Mouse (Mus musculus) cerebellum, adult 18-20 months (tissue): ENCODE data around the gene Gm2832.
"Not testable (repeated sequence)": the region's sequence is repeated elsewhere in the genome, so short reads cannot be mapped to it uniquely, and the experiment has no call there.

Experiments
- DNase-seq, 2 experiments: peaks; one replicate each; pipeline ENCODE4 v3.0.0; 2021

The Gm2832 gene

DNA sequence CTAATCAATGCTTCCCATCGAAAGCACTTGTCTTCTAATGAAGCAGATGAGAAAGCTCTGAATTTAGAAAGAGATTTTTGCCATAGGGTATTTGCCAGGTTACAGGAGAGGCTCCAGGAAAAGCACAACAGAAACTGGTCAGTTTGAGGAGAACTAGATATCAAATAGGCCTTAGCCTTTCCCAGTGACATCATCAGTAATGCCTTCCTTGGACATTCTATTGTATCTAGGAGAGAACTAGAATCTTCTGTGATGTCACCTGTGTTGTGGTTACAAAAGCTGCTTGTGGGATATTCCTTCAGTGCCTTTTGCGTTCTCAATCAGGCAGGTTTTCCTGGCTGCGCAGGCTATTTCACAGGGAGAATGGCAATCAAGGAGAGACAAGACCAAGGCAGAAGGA, at the start of gene Gm2832:
Gm2832 (plus strand) TSS at position 301 of the 400 bp plus-strand sequence.
- not testable (repeated sequence) for DNase-seq

DNA sequence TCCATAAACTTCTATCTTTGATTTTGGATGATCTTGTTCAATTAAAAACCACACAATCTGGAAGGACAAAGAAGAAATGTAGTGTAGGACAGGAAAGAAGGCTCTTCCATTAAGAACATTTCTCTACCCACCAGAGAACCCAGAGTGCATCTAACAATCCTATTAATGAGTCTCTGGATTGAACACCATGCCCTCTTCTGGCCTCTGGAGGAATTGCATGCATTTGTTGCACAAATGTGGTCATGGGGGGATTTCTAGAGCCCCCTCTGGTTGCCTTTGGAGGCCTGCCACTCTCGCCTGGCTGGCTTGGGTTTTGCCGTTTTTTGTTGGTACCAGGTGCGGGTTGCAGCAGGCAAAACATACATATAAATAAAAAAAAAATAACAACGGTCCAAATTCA, 15.3 kb upstream of the Gm2832 start:
- peak; percentile 26 to 52 for DNase-seq

DNA sequence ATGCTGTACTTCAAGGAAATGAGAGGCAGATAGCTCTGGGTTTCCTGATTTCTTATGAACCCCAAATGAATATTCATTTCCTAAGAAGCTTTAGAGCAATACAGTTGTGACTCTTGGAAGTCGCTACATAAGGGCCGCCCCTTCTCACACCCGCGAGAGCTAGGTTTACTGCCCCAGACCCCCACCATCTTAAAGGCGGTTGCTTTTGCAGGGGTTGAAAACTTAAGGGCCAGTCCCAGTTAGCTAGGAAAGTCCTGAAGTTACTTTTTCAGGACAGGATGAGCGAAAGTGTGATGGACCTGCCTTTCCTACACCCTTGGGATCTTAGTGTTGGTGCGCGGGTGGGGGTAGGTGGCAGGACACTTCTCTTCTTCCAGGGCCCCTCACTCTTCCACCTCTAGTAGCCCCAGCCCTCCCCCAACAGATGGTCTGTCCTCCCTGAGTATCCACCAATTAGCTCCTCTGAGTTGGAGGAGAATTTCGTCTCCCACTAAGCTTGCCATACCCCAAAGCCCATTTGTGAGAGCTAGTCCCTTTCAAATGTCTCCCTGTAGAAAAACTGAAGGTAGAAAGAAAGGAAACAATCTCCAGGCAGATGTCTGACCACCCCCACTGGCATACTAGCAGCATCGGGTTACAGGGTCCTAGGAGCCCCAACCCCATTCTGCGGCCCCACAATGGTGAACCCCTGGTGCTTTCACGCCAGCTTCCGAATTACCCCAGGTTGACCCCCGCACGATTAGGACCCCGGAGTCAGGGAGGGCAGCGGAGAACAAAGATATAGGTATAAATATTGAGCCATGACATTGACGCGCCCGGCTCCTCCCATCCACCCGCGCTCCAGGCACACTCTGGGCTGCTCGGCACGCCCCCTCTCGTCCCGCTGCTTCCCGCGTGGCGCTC, 14.5 kb upstream of the Gm2832 start:
- peak; percentile 4 to 6 for DNase-seq

DNA sequence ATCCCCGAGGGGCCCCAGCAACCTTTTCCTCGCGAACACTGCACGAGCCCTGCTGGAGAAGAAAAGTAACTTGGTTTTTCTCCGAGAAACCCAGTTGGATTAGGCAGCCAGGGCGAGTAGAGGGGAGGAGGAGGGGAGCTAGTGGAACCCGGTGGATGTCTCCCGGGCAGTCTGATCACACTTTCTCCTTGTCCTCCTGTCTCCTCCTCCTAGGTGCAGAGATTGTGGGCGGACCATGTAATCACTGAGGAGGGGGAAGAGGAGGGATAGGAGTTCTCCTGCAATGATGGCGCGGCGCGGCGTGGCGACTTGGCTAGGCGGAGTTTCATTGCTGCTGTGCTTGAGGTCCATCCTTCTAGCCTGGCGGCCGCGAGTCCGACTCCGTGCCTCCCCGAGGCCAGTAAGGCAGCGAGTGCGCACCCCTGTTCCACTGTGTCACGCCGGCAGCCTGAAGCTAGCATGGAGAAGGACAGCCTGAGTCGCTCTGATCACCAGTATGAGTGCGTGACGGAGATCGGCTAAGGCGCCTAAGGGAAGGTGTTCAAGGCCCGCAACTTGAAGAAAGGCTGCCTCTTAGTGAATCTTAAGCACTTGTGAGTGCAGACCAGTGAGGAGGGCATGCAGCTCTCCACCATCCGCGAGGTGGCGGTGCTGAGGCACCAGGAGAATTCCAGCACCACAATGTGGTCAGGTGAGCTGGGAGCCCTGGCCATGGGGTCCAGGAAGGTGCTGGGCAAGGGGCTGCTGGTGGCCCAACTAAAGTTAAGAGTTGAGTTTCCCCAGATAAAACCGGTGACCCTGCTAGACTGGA, 13.6 kb upstream of the Gm2832 start:
- DNase-seq = peak; percentile 13 to 14

DNA sequence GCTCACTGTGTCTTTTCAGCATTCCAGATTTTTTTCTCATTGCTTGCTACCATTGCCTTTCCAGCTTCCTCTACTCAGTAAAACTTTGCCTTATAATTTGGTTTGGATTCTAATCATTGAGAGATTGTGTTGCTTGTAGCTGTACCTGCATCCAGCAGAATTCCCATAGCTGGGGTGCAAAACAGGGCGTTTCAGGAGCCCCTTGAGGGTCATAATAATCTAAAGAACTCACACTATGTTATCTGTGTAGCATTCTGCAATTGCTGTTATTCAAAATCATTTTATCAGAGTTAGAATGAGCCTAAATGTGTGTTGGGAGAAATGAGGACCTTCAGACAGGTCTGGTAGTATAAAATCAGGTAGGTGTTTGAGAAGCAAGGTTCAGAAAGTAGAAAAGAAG, 7.4 kb downstream of the Gm2832 start:
- DNase-seq = not testable (repeated sequence)
